Mouse (Mus musculus): ENCODE data around the gene Tle3. TPM values are rescaled to one million over a fixed set of nuclear protein-coding genes. Genes with fewer than 3 reads are reported as not detected.

Tle3 gene
- total RNA-seq, 4 experiments from 2014 or later: 3.2 to 6.7 (median 4.3) TPM

- DNase-seq (ENCODE audit: low spot score in 2 of 2): no peak
Observed at GRCm38 (mm10) chr9:61396474-61396873, 24.3 kb downstream of the Tle3 start.

DNA sequence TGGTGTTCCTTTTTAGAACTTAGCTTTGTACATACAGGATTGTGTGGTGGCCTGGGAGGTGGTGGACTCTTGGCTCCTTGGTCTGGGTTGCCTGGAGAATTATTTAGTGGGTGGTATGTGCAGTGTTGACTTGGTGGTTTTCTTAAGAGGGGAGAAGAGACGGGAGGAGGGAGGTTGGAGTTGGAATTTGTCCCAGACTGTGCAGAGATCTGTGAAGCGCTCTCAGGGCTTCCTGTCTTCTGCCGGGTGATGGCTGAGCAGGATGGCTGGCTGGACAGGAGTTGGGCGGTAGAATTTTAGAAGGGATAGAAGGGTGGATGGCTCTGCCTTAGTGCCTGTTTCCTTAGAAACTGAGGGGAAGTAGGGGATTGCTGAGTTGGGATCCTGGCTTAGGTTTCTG is 25.0 kb downstream of the Tle3 start:
- DNase-seq (ENCODE audit: low spot score in 2 of 2): no peak

DNA sequence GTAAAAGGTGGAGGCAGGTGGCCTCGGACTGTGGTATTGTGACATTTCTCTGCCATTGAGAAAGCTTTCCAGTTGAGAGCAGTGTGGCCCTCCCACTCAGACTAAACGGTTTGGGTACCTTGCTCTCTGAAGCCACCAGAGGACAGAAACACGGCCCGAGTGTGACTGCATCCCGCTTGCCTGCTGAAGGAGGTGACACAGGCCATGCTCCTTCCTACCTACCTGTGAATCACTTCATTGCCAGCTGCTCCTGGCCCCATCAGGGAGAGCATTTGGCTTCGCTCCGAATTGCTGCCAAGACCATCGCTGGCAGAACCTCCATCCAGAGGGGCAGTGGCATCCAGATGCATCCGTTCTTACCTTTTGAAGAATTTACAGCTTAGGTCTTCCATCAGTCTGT is 26.0 kb downstream of the Tle3 start:
- DNase-seq (ENCODE audit: low spot score in 2 of 2): no peak

- no peak for DNase-seq (ENCODE audit: low spot score in 2 of 2)
Observed at GRCm38 (mm10) chr9:61400132-61400531, 28.0 kb downstream of the Tle3 start.

DNA sequence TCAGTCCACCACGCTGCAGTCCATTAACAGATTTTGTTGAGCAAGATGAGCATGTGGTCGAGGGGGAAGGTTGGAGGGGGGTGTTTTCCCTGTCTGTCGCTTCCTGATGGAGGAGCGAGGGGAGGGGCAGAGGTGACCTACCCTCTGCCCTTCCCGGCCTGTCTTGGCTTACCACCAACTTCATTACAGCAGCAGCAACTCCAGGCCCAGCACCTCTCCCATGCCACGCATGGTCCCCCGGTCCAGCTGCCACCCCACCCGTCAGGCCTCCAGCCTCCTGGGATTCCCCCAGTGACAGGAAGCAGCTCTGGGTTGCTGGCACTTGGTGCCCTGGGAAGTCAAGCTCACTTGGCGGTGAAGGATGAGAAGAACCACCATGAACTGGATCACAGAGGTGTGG is 29.5 kb downstream of the Tle3 start:
- DNase-seq (ENCODE audit: low spot score in 2 of 2): no peak

GRCm38 (mm10) chr9:61402268-61402667 is 30.1 kb downstream of the Tle3 start:
- no peak for DNase-seq (ENCODE audit: low spot score in 2 of 2)

- DNase-seq (ENCODE audit: low spot score in 2 of 2): no peak
Observed at GRCm38 (mm10) chr9:61402716-61403115, 30.6 kb downstream of the Tle3 start.

DNA sequence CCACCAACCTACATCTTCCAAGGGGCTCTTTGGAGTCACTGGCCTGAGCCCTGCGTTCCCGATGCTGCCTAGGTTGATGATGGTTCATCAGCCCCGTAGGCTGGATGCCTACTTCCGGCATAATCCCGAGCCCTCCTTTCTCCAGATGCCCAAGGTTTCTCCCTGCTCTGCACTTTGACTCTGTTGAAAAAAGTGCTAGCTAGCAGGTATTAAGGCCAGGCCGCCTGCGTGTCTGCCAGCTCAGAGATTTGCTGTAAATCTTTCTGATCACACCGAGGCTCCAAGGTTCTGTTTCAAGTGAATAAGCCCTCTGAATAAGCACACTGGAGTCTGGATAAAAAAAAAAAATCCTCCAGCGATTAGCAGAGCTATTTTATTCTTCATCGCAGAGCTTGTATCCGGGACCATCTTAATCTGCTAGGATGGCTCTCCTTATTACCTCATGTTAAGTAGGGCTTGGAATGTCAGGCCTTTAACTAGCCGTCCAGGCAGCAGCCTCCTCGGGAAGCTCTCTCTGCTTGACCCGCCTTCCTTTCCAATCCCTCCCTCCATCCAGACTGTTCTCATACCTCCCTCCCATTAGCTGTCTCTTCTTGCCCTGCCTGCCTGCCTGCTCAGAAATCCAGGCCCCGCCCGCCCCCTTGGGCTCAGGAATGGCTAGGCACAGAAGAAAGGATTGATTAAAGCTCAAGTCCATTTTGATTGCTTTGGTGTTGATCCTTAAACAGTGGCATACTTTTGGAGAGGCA is 31.9 kb downstream of the Tle3 start:
- no peak for DNase-seq (ENCODE audit: low spot score in 2 of 2)

- DNase-seq (ENCODE audit: low spot score in 2 of 2): no peak
Observed at GRCm38 (mm10) chr9:61404615-61404980, 32.4 kb downstream of the Tle3 start.

DNA sequence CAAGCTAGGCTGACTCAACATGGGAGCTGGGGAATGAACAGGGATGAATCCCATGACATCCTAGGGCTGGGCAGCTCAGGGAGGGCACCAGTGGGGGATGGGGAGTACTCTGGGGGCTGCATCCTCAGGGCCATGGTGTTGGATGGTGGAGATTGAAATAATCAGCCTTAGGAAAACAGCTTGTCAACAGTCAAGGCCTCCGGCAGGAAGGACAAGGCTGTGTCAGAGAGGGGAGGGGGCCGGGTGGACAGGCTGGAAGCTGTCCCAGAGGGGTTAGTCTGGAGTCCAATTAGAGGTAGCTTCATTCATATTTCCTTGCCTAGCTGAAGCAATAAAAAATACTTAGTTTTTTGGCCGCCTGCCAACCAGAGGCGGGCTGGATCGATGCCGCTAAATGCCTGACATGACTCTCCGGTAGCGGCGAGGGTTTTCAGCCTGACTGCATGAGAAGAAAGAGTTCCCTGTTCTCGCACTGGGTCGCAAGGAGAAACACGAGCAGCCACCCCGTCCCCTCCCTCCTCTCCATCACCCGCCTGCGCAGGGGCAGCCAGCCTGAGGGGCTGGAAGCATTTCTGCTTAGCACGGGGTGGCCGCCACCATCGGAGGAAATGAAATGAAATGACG is 32.9 kb downstream of the Tle3 start:
- peak; percentile 35 to 55 for DNase-seq (ENCODE audit: low spot score in 2 of 2)

GRCm38 (mm10) chr9:61406343-61406742 is 34.2 kb downstream of the Tle3 start:
- DNase-seq (ENCODE audit: low spot score in 2 of 2): no peak

GRCm38 (mm10) chr9:61409046-61409445 is 36.9 kb downstream of the Tle3 start:
- DNase-seq (ENCODE audit: low spot score in 2 of 2): no peak

DNA sequence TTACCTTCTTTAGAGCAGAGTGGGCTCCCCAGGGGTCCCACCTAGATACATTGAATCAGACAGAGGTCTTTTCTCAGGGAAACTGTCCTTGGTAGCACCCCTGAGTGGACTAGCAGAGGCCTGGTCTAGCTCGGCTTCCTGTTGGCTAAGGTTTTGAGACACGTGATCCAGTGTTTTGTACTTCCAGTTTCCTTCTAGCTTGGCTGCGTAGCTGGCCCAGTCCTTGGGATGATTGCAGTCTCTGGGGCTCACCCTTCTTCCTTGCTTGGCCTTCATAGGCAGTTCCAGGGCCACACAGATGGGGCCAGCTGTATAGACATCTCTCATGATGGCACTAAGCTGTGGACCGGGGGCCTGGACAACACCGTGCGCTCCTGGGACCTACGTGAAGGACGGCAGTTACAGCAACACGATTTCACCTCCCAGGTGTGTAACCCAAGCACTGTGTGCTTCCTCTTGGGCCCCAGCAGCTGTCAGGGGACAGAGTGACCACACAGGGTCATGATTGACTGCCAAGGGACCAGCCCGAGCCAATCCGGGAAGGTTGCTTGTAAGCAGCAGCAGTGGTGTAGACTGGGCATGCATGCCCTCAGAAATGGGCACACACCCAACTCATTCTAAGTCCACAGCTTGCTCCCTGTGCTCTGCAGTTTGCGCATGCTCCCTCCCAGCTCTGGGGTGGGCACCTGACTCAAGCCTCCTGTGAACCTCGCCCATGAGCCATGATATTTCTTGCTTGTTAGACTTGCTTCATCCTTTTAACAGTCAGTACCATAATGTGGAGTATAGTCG is 41.7 kb downstream of the Tle3 start:
- DNase-seq (ENCODE audit: low spot score in 2 of 2): no peak

- DNase-seq (ENCODE audit: low spot score in 2 of 2): no peak
Observed at GRCm38 (mm10) chr9:61416571-61416970, 44.4 kb downstream of the Tle3 start.

DNA sequence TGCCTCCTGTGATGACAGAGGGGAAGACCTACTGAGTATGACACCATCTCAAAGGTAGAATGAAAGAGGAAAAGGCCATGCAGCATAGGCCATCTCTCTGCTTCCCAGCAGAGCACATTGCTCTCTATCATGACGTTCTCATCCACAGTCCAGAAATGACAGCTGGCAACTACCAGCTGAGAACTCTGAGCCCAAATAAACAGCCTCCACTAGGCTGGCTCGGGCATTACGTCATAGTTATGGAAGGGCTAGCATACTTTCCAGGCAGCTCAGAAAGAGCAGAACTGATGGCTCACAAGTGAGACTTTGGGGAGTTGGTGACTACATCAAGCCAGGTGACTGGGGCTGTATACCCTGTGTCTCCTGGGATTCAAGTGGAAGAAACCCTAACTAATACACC is 49.5 kb downstream of the Tle3 start:
- DNase-seq (ENCODE audit: low spot score in 2 of 2): no peak

- no peak for DNase-seq (ENCODE audit: low spot score in 2 of 2)
Observed at GRCm38 (mm10) chr9:61424245-61424644, 52.1 kb downstream of the Tle3 start.

- no peak for DNase-seq (ENCODE audit: low spot score in 2 of 2)
Observed at GRCm38 (mm10) chr9:61426493-61426892, 54.3 kb downstream of the Tle3 start.

- no peak for DNase-seq (ENCODE audit: low spot score in 2 of 2)
Observed at GRCm38 (mm10) chr9:61427051-61427450, 54.9 kb downstream of the Tle3 start.

DNA sequence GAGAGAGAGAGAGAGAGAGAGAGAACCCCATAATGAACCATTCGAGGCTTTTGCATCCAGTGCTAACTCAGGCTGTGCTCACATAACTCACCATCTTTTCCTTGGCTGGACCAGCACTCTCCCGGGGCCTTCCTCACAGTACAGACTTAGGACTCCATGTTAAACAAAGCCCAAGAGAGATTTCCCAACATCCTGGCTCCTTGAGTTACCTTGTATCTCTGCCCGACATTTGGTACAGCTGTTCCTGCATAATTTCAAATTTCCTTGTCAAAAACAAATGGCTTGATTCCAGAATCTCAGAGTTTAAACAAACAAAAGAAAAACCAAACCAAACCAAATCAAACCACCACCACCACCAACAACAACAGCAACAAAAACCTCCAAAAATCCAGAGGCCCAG is 55.7 kb downstream of the Tle3 start:
- DNase-seq (ENCODE audit: low spot score in 2 of 2): no peak

DNA sequence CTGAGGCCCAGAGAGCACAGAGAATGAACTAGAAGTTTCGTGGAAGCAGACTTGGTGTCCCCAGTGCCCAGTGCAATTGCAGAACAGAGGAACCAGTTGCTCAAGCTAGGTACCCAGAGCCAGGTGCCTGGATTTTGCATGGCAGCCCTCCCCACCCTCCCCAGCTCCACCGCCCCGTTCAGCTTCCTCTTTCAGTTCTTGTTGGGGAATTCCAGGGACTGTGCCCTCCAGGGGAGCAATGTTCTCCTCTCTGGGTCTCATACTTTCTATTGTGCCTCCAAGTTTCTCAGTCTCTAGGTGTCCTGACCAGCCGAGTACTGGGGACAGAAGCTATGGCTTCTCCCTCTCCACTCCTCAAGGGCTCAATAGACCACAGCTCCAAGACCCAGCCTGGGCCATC is 59.7 kb downstream of the Tle3 start:
- no peak for DNase-seq (ENCODE audit: low spot score in 2 of 2)

GRCm38 (mm10) chr9:61433206-61433605 is 61.0 kb downstream of the Tle3 start:
- DNase-seq (ENCODE audit: low spot score in 2 of 2): no peak

- DNase-seq (ENCODE audit: low spot score in 2 of 2): no peak
Observed at GRCm38 (mm10) chr9:61434062-61434461, 61.9 kb downstream of the Tle3 start.
